Comparison of ENCODE assay signal across 8 mouse cellular contexts in genomic region chr9:107542721-107543120, GRCm38 (mm10). TPM values are rescaled to one million over a fixed set of nuclear protein-coding genes. Genes with fewer than 3 reads are reported as not detected.
DNase-seq lines count a peak whose midpoint lies in the region; ATAC-seq and TF ChIP-seq lines count a peak whose summit lies in the region.

No protein-coding gene starts in this region.

- TF ChIP-seq CTCF in G1E (IDR thresholded peaks at IDR 0.05; ENCODE audit: low read depth, low read length): no peak
- no peak for TF ChIP-seq CTCF in liver, postnatal 0 days (IDR thresholded peaks at IDR 0.05; ENCODE audit: low read depth)

- peak overlapping the region; percentile 86 for H3K9ac ChIP-seq in heart, embryonic 12.5 days
- H3K9ac ChIP-seq in heart, embryonic 16.5 days (ENCODE audit: low read length): peak overlapping the region; percentile 90
- H3K9ac ChIP-seq in liver, postnatal 0 days (replicated peaks): peak overlapping the region; percentile 64

- H3K27ac ChIP-seq in heart, embryonic 12.5 days (ENCODE audit: poor library complexity, severe bottlenecking): no peak overlapping the region
- no peak overlapping the region for H3K27ac ChIP-seq in heart, embryonic 16.5 days (ENCODE audit: low read length)
- no peak overlapping the region for H3K27ac ChIP-seq in liver, postnatal 0 days (ENCODE audit: low read depth)

- 44% methylated on average over 8 of the region's 8 CpGs for WGBS in heart, embryonic 12.5 days
- WGBS in heart, embryonic 16.5 days: 38% methylated on average over 8 of the region's 8 CpGs
- 49% methylated on average over 8 of the region's 8 CpGs for WGBS in liver, postnatal 0 days (ENCODE audit: insufficient replicate concordance)

- H3K4me3 ChIP-seq in heart, embryonic 12.5 days: peak overlapping the region; percentile 74
- H3K4me3 ChIP-seq in G1E (ENCODE audit: low read depth, low read length): peak overlapping the region; percentile 79
- H3K4me3 ChIP-seq in heart, embryonic 16.5 days (ENCODE audit: low read length): peak overlapping the region; percentile 92
- peak overlapping the region; percentile 80 for H3K4me3 ChIP-seq in liver, postnatal 0 days (ENCODE audit: low read depth, low read length)

- peak overlapping the region; percentile 93 for H3K4me2 ChIP-seq in heart, embryonic 12.5 days
- H3K4me2 ChIP-seq in heart, embryonic 16.5 days (ENCODE audit: low read depth, low read length): peak overlapping the region; percentile 99
- peak overlapping the region; percentile 96 for H3K4me2 ChIP-seq in liver, postnatal 0 days (ENCODE audit: low read depth, low read length)

- H3K36me3 ChIP-seq in heart, embryonic 12.5 days: peaks cover 45% of the 10 kb centered on the region
- peaks cover 70% of the 10 kb centered on the region for H3K36me3 ChIP-seq in G1E (replicated peaks)
- peaks cover 28% of the 10 kb centered on the region for H3K36me3 ChIP-seq in heart, embryonic 16.5 days (ENCODE audit: control insufficient read depth, insufficient read depth)
- peaks cover 27% of the 10 kb centered on the region for H3K36me3 ChIP-seq in liver, postnatal 0 days (replicated peaks; ENCODE audit: insufficient read depth, low read length)

- intact Hi-C loops in heart, postnatal 10 days (cut with DNase I): no loop called here

- DNase-seq in heart, postnatal 10 days: no peak
- no peak for DNase-seq in G1E (ENCODE audit: low spot score)
- no peak for DNase-seq in liver, postnatal 0 days
- no peak for DNase-seq in spleen, adult 18-20 months
- DNase-seq in right cerebral cortex, adult 2 months (ENCODE audit: low spot score in 2 of 2): no peak
- DNase-seq in urinary bladder, postnatal 14 days (ENCODE audit: low spot score): no peak

- no peaks in the 10 kb centered on the region for H3K9me3 ChIP-seq in heart, embryonic 12.5 days (replicated peaks)
- H3K9me3 ChIP-seq in G1E (replicated peaks): no peaks in the 10 kb centered on the region
- H3K9me3 ChIP-seq in heart, embryonic 16.5 days (replicated peaks; ENCODE audit: control insufficient read depth, low read length): no peaks in the 10 kb centered on the region
- H3K9me3 ChIP-seq in liver, postnatal 0 days (ENCODE audit: low read length): no peaks in the 10 kb centered on the region

- H3K4me1 ChIP-seq in heart, embryonic 12.5 days (replicated peaks): peaks cover 29% of the 10 kb centered on the region
- H3K4me1 ChIP-seq in G1E (ENCODE audit: insufficient read depth, low read depth, low read length): peaks cover 79% of the 10 kb centered on the region
- H3K4me1 ChIP-seq in heart, embryonic 16.5 days (ENCODE audit: control insufficient read depth, insufficient read depth, low read length): peaks cover 30% of the 10 kb centered on the region
- H3K4me1 ChIP-seq in liver, postnatal 0 days (ENCODE audit: insufficient read depth): peaks cover 27% of the 10 kb centered on the region

- no peak for TF ChIP-seq EP300 in liver, postnatal 0 days (IDR thresholded peaks at IDR 0.05; ENCODE audit: low read depth)

- H3K27me3 ChIP-seq in heart, embryonic 12.5 days (replicated peaks): 0 out of 2 replicates have a peak, but pooled peaks cover under 1% of the 10 kb centered on the region
- no peaks in the 10 kb centered on the region for H3K27me3 ChIP-seq in G1E (ENCODE audit: insufficient read depth, low read length)
- H3K27me3 ChIP-seq in heart, embryonic 16.5 days (ENCODE audit: control insufficient read depth, insufficient read depth, low read length): no peaks in the 10 kb centered on the region
- no peaks in the 10 kb centered on the region for H3K27me3 ChIP-seq in liver, postnatal 0 days (ENCODE audit: insufficient read depth, low read length)

- no peak for ATAC-seq in heart, embryonic 12.5 days (ENCODE audit: insufficient number of reproducible peaks, low FRiP score)
- no peak for ATAC-seq in G1E (ENCODE audit: extremely low read depth, insufficient number of reproducible peaks, low FRiP score, poor library complexity, severe bottlenecking)
- no peak for ATAC-seq in heart, embryonic 16.5 days (replicated peaks; ENCODE audit: extremely low read depth, insufficient read depth, low FRiP score)
- ATAC-seq in liver, postnatal 0 days: no peak

RNA-seq across cellular contexts. Expression of gene Nprl2, which starts 0.7 kb away (rescaled TPM):
- 24.4 and 25.1 TPM in 2 replicates for polyA plus RNA-seq in heart, embryonic 12.5 days (2016; fragmentation: Nextera tagmentation; extraction: Ambion mirVana)
- total RNA-seq in heart, postnatal 10 days (2021): 10 to 100 TPM; 12.9 to 16.7 TPM
- total RNA-seq in G1E (2014; fragmentation: Nextera tagmentation) (16.3 and 22.6 TPM in 2 replicates), G1E (2017) (18.4 and 35.0 TPM in 2 replicates)
- 1.4 and 1.7 TPM in 2 replicates for polyA plus RNA-seq in G1E (2012)
- 32.4 and 33.3 TPM in 2 replicates for polyA plus RNA-seq in heart, embryonic 16.5 days (2015; fragmentation: Nextera tagmentation; extraction: Ambion mirVana)
- polyA plus RNA-seq in liver, postnatal 0 days (2015; fragmentation: Nextera tagmentation; extraction: Ambion mirVana): 8.5 TPM in 2 replicates

RNA-seq across cellular contexts. Expression of gene Cyb561d2, which starts 0.7 kb away (rescaled TPM):
- polyA plus RNA-seq in heart, embryonic 12.5 days (2016; fragmentation: Nextera tagmentation; extraction: Ambion mirVana): 16.6 and 18.4 TPM in 2 replicates
- 1 to 10 TPM; 5.5 to 6.2 TPM for total RNA-seq in heart, postnatal 10 days (2021)
- total RNA-seq in G1E (2014; fragmentation: Nextera tagmentation) (1.9 TPM in 1 of 2 replicates, not detected in the other), G1E (2017) (23.1 and 30.2 TPM in 2 replicates)
- polyA plus RNA-seq in G1E (2012): 10.6 and 11.7 TPM in 2 replicates
- polyA plus RNA-seq in heart, embryonic 16.5 days (2015; fragmentation: Nextera tagmentation; extraction: Ambion mirVana): 17.7 and 18.5 TPM in 2 replicates
- 18.5 and 19.6 TPM in 2 replicates for polyA plus RNA-seq in liver, postnatal 0 days (2015; fragmentation: Nextera tagmentation; extraction: Ambion mirVana)

RNA-seq across cellular contexts. Expression of gene Zmynd10, which starts 4.4 kb away (rescaled TPM):
- polyA plus RNA-seq in heart, embryonic 12.5 days (2016; fragmentation: Nextera tagmentation; extraction: Ambion mirVana): 0.22 and 0.35 TPM in 2 replicates
- not detected for total RNA-seq in heart, postnatal 10 days (2021)
- total RNA-seq in G1E (2014; fragmentation: Nextera tagmentation) (1.1 TPM in 1 of 2 replicates, not detected in the other), G1E (2017) (6.2 and 7.3 TPM in 2 replicates)
- polyA plus RNA-seq in G1E (2012): 1.1 TPM in 2 replicates
- polyA plus RNA-seq in heart, embryonic 16.5 days (2015; fragmentation: Nextera tagmentation; extraction: Ambion mirVana): 1.7 and 2.5 TPM in 2 replicates
- 0.59 and 0.73 TPM in 2 replicates for polyA plus RNA-seq in liver, postnatal 0 days (2015; fragmentation: Nextera tagmentation; extraction: Ambion mirVana)

RNA-seq across cellular contexts. Expression of gene Rassf1, which starts 8.6 kb away (rescaled TPM):
- polyA plus RNA-seq in heart, embryonic 12.5 days (2016; fragmentation: Nextera tagmentation; extraction: Ambion mirVana): 48.2 and 49.0 TPM in 2 replicates
- 10 to 100 TPM; 28.8 to 32.0 TPM for total RNA-seq in heart, postnatal 10 days (2021)
- 15.4 and 19.4 TPM in 2 replicates for total RNA-seq in G1E (2014; fragmentation: Nextera tagmentation)
- total RNA-seq in G1E (2017): 29.5 and 35.4 TPM in 2 replicates
- polyA plus RNA-seq in G1E (2012): 10.7 and 12.1 TPM in 2 replicates
- 54.0 and 55.3 TPM in 2 replicates for polyA plus RNA-seq in heart, embryonic 16.5 days (2015; fragmentation: Nextera tagmentation; extraction: Ambion mirVana)
- polyA plus RNA-seq in liver, postnatal 0 days (2015; fragmentation: Nextera tagmentation; extraction: Ambion mirVana): 12.4 and 15.1 TPM in 2 replicates

RNA-seq across cellular contexts. Expression of gene Tmem115, which starts 9.0 kb away (rescaled TPM):
- 37.5 and 41.2 TPM in 2 replicates for polyA plus RNA-seq in heart, embryonic 12.5 days (2016; fragmentation: Nextera tagmentation; extraction: Ambion mirVana)
- total RNA-seq in heart, postnatal 10 days (2021): 10 to 100 TPM; 25.0 to 26.5 TPM
- total RNA-seq in G1E (2014; fragmentation: Nextera tagmentation) (20.5 and 22.1 TPM in 2 replicates), G1E (2017) (16.6 and 18.0 TPM in 2 replicates)
- 23.2 and 27.1 TPM in 2 replicates for polyA plus RNA-seq in G1E (2012)
- polyA plus RNA-seq in heart, embryonic 16.5 days (2015; fragmentation: Nextera tagmentation; extraction: Ambion mirVana): 31.3 and 32.9 TPM in 2 replicates
- polyA plus RNA-seq in liver, postnatal 0 days (2015; fragmentation: Nextera tagmentation; extraction: Ambion mirVana): 15.7 and 17.9 TPM in 2 replicates
